Mouse (Mus musculus) hindbrain, embryonic 14.5 days (tissue): ENCODE results near the gene Nmt2. TPM values are rescaled to one million over a fixed set of nuclear protein-coding genes. Genes with fewer than 3 reads are reported as not detected.
A peak's percentile ranks its signal among the peaks of the same experiment; 100 is the strongest.

Source experiments
- ATAC-seq: fragments of 200-750 bp; cut with Nextera tagmentation; 2 replicates; pipeline ENCODE4 v1.8.0; 2017; ENCODE audit warnings: moderate number of reproducible peaks, mild to moderate bottlenecking, moderate TSS enrichment, moderate library complexity; ENCODE audit not compliant: low FRiP score
- DNase-seq: peaks from one replicate; pipeline ENCODE4 v3.0.0-alpha.2; 2015; ENCODE audit warnings: low spot score
- H3K27ac ChIP-seq: fragments of 300-500 bp; sonication (generic); 2 replicates; pipeline ENCODE4 v1.5.1; 2014; ENCODE audit warnings: mild to moderate bottlenecking, moderate library complexity
- H3K27me3 ChIP-seq: fragments of 300-500 bp; sonication (generic); 2 replicates; pipeline ENCODE4 v1.6.1; 2014; ENCODE audit warnings: mild to moderate bottlenecking, low read length, mixed read lengths; ENCODE audit not compliant: control insufficient read depth, insufficient read depth
- H3K36me3 ChIP-seq: fragments of 300-500 bp; sonication (generic); replicated peaks from 2 replicates; pipeline ENCODE4 v1.6.1; 2014; ENCODE audit not compliant: control insufficient read depth, insufficient read depth
- H3K4me1 ChIP-seq: fragments of 300-500 bp; sonication (generic); replicated peaks from 2 replicates; pipeline ENCODE4 v1.6.1; 2014; ENCODE audit warnings: antibody characterized with exemption, low read length, mixed read lengths; ENCODE audit not compliant: control insufficient read depth, insufficient read depth
- H3K4me2 ChIP-seq: fragments of 300-500 bp; sonication (generic); replicated peaks from 2 replicates; pipeline ENCODE4 v1.6.1; 2014; ENCODE audit warnings: mild to moderate bottlenecking, moderate library complexity
- H3K4me3 ChIP-seq: fragments of 300-500 bp; sonication (generic); replicated peaks from 2 replicates; pipeline ENCODE4 v1.5.1; 2014; ENCODE audit warnings: mild to moderate bottlenecking, low read length
- H3K9ac ChIP-seq: fragments of 300-500 bp; sonication (generic); 2 replicates; pipeline ENCODE4 v1.6.1; 2014
- H3K9me3 ChIP-seq: fragments of 300-500 bp; sonication (generic); 2 replicates; pipeline ENCODE4 v1.6.1; 2016; ENCODE audit warnings: low read length; ENCODE audit not compliant: control insufficient read depth
- WGBS: fragments of 180-500 bp; shearing (Covaris S2); extraction: QIAGEN DNeasy Blood & Tissue Kit; methylation state at CpG from one replicate; pipeline ENCODE4 v1.1.7; 2014; 5-methylcytosine and 5-hydroxymethylcytosine counted together
- polyA plus RNA-seq: library from polyadenylated mRNA; unstranded; fragments of >200 nt; fragmentation: Nextera tagmentation; extraction: Ambion mirVana; gene quantifications from 2 replicates; pipeline ENCODE4 v1.2.1, GENCODE M21; 2014

Nmt2 gene
- 98.2 and 103 TPM in 2 replicates for polyA plus RNA-seq

DNA sequence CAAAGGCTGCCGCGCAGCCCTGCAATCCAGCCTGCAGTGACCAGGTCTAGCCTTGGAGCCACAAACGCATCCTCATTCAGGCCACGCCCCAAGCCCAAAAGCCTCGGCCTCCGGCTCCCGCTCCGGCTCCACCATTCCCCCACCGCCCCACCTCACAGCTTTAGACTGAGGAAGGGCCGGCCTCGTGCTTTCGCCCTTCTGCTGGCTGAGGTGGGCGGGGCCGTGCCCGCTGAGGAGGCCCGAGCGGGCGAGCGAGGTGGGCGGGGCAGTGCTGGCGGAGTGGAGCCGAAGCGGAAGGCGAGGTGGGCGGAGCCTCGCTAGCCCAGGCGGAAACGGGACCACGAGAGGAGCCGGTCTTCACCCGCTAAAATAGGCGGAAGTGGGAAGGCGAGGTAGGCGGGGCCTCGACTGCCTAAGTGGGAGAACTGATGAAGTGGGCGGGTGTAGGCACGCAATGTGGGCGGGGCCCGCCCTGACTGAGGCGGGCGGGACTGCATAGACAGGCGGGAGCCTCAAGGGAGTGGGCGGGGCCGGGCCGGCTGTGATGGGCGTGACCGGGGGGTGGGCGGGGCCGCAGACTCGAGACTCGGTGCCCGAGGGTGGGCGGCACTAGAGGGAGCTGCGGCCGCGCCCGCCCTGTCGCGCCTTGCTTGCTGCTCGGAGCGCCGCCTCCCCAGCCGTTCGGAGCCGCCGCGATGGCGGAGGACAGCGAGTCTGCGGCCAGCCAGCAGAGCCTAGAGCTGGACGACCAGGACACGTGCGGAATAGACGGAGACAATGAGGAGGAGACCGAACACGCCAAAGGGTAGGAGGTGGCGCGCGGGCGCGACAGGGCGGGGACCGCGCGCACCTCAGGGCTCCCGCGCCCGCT, at the start of gene Nmt2:
Gene Nmt2, plus strand, starts transcription at position 611 of the 871 bp plus-strand sequence.
- no peaks in the 10 kb centered on the region for H3K27me3 ChIP-seq
- H3K4me2 ChIP-seq, result peak within 1 kb of the TSS; percentile 70
- under 1% methylated on average over 74 of the region's 88 CpGs for WGBS
- peak within 1 kb of the TSS; percentile 70 for H3K4me3 ChIP-seq
- peak; percentile 99 for DNase-seq
- H3K9ac ChIP-seq, result peak within 1 kb of the TSS; percentile 81
- ATAC-seq, result peak; percentile 97
- H3K27ac ChIP-seq, result peak within 1 kb of the TSS; percentile 95
- H3K4me1 ChIP-seq, result peaks cover 18% of the 10 kb centered on the region
- no peaks in the 10 kb centered on the region for H3K36me3 ChIP-seq
- no peaks in the 10 kb centered on the region for H3K9me3 ChIP-seq

DNA sequence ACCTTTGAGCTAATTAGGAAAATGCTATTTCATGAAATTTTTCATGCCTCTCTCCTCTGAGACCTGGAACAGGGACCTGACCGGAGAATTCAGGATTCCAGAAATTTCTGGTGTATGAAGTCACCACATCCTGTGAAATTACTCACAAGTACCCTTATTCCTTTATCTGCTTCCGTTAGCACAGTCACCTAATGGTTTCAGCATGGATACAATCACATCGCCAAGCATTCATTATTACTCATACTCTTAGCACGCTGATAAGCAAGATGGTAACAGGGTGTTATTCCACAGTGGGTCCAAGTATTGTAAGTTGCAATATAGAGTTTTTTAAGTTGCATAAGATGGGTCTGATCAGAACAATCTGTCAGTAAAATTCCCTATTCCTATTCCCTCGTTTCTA, 44.8 kb upstream of the Nmt2 start:
- WGBS, result 91% methylated on average over 5 of the region's 5 CpGs
- H3K27ac ChIP-seq, result no peak overlapping the region
- DNase-seq (no peak), ATAC-seq (no peak)
- H3K4me1 ChIP-seq, result no peaks in the 10 kb centered on the region
- no peaks in the 10 kb centered on the region for H3K36me3 ChIP-seq
- no peak overlapping the region for H3K9ac ChIP-seq
- H3K4me2 ChIP-seq, result no peak overlapping the region
- H3K27me3 ChIP-seq, result no peaks in the 10 kb centered on the region
- H3K9me3 ChIP-seq, result no peaks in the 10 kb centered on the region
- H3K4me3 ChIP-seq, result no peak overlapping the region

DNA sequence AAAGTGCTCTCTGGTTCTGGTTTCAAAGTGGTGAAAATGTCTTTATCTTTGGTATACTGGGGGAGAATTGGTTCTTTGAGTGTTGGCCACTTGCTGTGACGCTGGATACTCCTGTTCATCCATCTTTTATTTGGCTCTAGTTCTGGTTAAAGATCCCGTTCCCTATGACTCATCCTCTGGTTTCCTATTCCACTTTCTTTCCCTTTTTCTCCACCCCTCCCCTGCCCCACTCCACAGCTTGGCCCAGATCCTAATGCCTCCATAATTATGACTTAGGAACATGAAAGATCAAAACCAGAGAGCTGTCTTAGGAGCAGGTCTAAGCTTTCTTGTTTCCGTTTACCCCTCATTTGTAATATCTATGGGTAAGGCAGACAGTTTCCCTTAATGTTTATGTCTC, 39.8 kb upstream of the Nmt2 start:
- Histone ChIP-seq H3K4me2 (no peak overlapping the region), H3K27me3 (no peaks in the 10 kb centered on the region), H3K9me3 (no peaks in the 10 kb centered on the region), H3K4me1 (no peaks in the 10 kb centered on the region), H3K27ac (no peak overlapping the region), H3K4me3 (no peak overlapping the region), H3K36me3 (no peaks in the 10 kb centered on the region), H3K9ac (no peak overlapping the region)
- ATAC-seq (no peak), DNase-seq (no peak)
- WGBS, result 78% methylated on average over 3 of the region's 3 CpGs

DNA sequence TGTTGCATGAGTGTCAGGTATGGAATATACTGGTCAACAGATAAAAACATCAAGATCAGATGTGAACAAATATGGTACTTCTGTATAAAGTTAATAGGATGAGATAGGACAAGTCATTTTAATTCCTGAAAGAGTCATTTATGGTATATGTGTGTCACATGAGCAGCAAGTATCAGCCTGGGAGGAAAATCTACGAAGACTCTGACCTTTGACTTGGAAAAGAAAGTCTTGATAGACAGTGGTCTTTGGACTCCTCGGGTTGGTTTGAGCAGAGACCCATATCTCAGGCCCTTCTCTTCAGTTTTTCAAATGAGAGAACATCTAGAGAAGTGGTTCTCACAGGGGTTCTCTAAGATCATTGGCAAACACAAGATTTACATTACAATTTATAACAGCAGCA, 32.7 kb upstream of the Nmt2 start:
- no peak for ATAC-seq
- no peak overlapping the region for H3K27ac ChIP-seq
- no peaks in the 10 kb centered on the region for H3K9me3 ChIP-seq
- no peak overlapping the region for H3K4me2 ChIP-seq
- no peaks in the 10 kb centered on the region for H3K27me3 ChIP-seq
- no peak for DNase-seq
- no peak overlapping the region for H3K4me3 ChIP-seq
- no peaks in the 10 kb centered on the region for H3K36me3 ChIP-seq
- WGBS, result 83% methylated on average over 2 of the region's 2 CpGs
- H3K9ac ChIP-seq, result no peak overlapping the region
- H3K4me1 ChIP-seq, result no peaks in the 10 kb centered on the region

DNA sequence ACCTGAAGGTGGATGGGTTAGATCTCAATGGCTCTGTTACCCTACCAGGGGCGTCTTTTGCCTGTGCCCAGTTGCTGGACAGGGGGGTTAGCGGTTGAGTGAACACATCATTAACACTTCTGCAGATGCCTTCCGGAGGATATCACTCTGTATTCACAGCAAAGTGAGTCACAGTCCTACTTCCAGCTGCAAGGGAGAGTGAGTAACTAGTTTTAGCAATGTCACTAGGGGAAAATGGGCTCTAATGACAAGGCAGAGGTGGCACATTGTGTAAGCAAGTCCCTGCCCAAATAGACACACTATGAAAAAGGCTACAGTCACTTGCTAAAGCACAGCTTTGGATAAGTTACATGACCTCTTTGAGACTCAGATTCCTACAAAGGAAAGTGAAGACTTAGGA, 17.5 kb upstream of the Nmt2 start:
- Histone ChIP-seq H3K27ac (no peak overlapping the region), H3K4me2 (no peak overlapping the region), H3K27me3 (no peaks in the 10 kb centered on the region), H3K9me3 (no peaks in the 10 kb centered on the region), H3K4me1 (no peaks in the 10 kb centered on the region), H3K36me3 (no peaks in the 10 kb centered on the region), H3K4me3 (no peak overlapping the region), H3K9ac (no peak overlapping the region)
- WGBS, result 79% methylated on average over 3 of the region's 3 CpGs
- no peak for DNase-seq
- no peak for ATAC-seq

DNA sequence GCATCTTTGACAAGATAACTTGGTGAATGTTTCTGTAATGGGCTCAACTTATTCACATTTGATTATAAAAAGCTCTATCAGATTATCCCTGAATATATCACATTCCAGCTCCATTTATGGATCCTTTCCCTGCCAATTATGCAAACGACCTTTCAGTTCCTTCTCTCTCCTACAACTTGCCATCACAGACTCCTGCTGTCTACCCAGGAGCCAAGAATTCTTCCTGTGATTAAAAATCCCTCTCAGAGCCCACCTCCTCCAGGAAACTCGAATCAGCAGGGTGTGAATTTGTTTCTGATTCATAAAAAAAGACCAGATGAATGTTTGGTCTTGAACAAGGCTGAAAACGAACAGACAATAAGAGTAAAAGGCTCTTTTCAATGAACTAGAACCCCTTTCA, 16.1 kb upstream of the Nmt2 start:
- H3K27ac ChIP-seq, result no peak overlapping the region
- no peaks in the 10 kb centered on the region for H3K36me3 ChIP-seq
- no peaks in the 10 kb centered on the region for H3K9me3 ChIP-seq
- H3K27me3 ChIP-seq, result no peaks in the 10 kb centered on the region
- DNase-seq (no peak), ATAC-seq (no peak)
- no peaks in the 10 kb centered on the region for H3K4me1 ChIP-seq
- no peak overlapping the region for H3K4me2 ChIP-seq
- H3K9ac ChIP-seq, result no peak overlapping the region
- no peak overlapping the region for H3K4me3 ChIP-seq
- WGBS, result 24% methylated on average over 3 of the region's 3 CpGs

DNA sequence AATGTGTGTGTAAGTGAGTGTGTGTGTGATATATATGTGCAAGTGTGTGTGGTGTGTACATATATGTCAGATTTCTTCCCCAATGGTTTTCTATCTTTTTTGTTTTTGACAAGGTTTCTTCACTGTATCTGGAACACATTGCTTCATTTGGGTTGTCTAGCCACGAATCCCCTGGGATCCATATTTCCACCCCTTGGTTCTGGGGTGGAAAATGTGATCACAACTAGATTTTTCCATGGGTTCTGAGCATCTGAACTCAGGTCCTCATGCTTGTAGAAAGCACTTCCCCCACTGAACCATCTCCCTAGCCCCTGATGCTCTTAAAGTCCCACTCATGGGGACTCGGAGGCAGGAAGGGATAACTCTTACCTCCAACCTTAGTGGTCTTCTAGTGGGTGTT, 10.7 kb upstream of the Nmt2 start:
- no peak overlapping the region for H3K4me2 ChIP-seq
- WGBS, result 94% methylated on average over 2 of the region's 2 CpGs
- no peak overlapping the region for H3K4me3 ChIP-seq
- H3K9me3 ChIP-seq, result no peaks in the 10 kb centered on the region
- no peak for DNase-seq
- H3K4me1 ChIP-seq, result no peaks in the 10 kb centered on the region
- H3K9ac ChIP-seq, result no peak overlapping the region
- H3K27ac ChIP-seq, result no peak overlapping the region
- no peak for ATAC-seq
- no peaks in the 10 kb centered on the region for H3K27me3 ChIP-seq
- no peaks in the 10 kb centered on the region for H3K36me3 ChIP-seq

DNA sequence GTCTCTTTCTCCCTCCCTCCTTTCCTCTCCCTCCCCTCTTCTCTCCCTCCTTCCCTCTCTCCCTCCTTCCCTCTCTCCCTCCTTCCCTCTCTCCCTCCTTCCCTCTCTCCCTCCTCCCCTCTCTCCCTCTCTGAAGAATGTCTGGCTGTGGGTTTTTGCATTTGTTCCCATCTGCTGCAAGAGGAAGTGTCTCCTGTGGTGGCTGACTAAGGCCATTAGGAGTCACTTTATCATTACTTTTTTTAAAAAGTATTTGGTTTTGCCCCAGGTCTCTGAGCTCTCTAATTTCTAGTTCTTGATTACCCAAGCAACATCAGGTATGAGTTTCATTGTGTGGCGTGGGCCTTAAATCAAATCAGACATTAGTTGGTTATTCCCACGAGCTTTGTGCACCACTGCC, 7.9 kb upstream of the Nmt2 start:
- DNase-seq, result no peak
- WGBS, result 54% methylated on average over 2 of the region's 2 CpGs
- H3K27ac ChIP-seq, result no peak overlapping the region
- ATAC-seq, result no peak
- H3K4me2 ChIP-seq, result no peak overlapping the region
- H3K9ac ChIP-seq, result no peak overlapping the region
- no peaks in the 10 kb centered on the region for H3K27me3 ChIP-seq
- no peaks in the 10 kb centered on the region for H3K4me1 ChIP-seq
- H3K36me3 ChIP-seq, result no peaks in the 10 kb centered on the region
- no peak overlapping the region for H3K4me3 ChIP-seq
- H3K9me3 ChIP-seq, result no peaks in the 10 kb centered on the region

DNA sequence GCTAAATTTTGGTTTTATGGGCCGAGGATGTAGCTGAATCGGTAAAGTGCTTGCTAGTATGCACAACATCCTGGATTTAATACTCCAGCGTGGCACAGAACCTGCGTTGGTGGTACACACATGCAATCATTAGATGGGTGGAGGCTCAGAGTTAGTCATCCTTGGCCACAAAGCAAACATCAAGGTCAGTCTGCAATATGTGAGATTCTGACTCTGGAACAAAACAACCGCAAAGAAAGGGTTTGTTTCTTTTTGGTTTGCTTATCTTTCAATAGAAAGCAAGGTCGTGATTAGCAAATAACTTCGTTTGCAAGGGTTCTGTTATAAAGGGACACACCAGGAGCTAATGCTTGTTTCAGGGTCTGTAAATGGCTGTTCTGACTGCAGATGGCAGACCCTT, 6.5 kb upstream of the Nmt2 start:
- 89% methylated on average over 7 of the region's 7 CpGs for WGBS
- ATAC-seq, result no peak

More for the DNA sequence above, 6.5 kb upstream of the Nmt2 start:
- no peak overlapping the region for H3K4me2 ChIP-seq
- H3K4me3 ChIP-seq, result no peak overlapping the region
- no peaks in the 10 kb centered on the region for H3K36me3 ChIP-seq
- H3K4me1 ChIP-seq, result no peaks in the 10 kb centered on the region
- no peak overlapping the region for H3K9ac ChIP-seq
- DNase-seq, result no peak
- no peak overlapping the region for H3K27ac ChIP-seq
- H3K27me3 ChIP-seq, result no peaks in the 10 kb centered on the region
- H3K9me3 ChIP-seq, result no peaks in the 10 kb centered on the region
